Mouse (Mus musculus): ENCODE results near the gene Srpk3.

- TF ChIP-seq CTCF (IDR thresholded peaks at IDR 0.05; ENCODE audit: low read depth) (no peak), EP300 (optimal IDR thresholded peaks at IDR 0.05) (no peak)
Observed at GRCm38 (mm10) chrX:73730908-73731307, 43.3 kb upstream of the Srpk3 start.

Data from stomach, postnatal 0 days (tissue).